Mouse (Mus musculus) heart, adult 11 months (tissue): ENCODE measurements at regions not wholly inside any gene's neighbourhood (a gene's known extent, or its start where the extent isn't known, plus 50 kb on each side); places are given as distances from the start of the nearest gene placed in this dataset.

Experiments used
- DNase-seq: peaks from one replicate; pipeline ENCODE4 v3.0.0; 2022

GRCm38 (mm10) chr4:69677315-69677714, 723.1 kb upstream of the Brinp1 start:
- no peak for DNase-seq

GRCm38 (mm10) chr4:69673456-69673855, 719.3 kb upstream of the Brinp1 start:
- DNase-seq: no peak

GRCm38 (mm10) chr4:69628908-69629307, 674.7 kb upstream of the Brinp1 start:
- DNase-seq: no peak

DNA sequence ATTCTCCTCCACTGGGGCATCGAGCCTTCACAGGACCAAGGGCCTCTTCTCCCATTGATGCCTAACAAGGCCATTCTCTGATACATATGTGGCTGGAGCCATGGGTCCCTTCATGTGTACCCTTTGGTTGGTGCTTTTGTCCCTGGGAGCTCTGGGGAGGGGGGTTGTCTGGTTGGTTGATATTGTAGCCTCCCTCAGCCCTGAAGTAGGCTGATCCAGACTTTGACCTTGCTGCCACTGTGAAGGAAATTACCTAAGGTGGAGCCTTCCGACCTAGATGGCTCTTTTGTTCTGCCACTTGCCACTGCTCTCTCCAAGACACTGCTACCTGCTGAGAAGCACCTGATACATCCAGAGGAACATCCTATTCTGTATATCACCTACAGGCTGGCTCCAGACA, 672.2 kb upstream of the Brinp1 start:
- DNase-seq: peak; percentile 75

GRCm38 (mm10) chr4:69625831-69626230, 671.6 kb upstream of the Brinp1 start:
- no peak for DNase-seq

DNA sequence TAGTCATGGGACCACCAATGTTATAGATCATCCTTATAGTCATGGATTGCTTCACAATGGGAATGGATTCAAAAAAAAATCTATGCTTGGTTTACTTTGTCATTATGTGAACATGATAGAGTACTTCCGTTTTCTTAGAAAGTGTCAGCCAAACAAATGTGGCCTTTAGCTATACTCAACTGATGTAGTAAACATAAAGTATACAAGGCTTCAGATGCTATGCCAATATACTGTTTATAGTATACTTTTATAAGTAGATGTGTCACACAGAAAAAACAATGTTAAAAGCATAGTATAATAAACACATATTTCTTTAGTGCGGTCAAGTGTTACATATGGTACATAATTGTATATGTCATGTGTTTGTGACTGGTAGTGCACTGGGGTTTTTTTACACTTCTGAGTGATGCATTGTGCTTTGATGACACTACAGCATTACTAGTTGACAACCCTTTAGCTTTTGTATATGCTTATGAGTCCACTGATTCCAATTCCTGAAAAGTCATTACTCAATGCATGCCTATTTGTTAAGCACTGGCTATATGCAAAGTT, 666.9 kb upstream of the Brinp1 start:
- no peak for DNase-seq

DNA sequence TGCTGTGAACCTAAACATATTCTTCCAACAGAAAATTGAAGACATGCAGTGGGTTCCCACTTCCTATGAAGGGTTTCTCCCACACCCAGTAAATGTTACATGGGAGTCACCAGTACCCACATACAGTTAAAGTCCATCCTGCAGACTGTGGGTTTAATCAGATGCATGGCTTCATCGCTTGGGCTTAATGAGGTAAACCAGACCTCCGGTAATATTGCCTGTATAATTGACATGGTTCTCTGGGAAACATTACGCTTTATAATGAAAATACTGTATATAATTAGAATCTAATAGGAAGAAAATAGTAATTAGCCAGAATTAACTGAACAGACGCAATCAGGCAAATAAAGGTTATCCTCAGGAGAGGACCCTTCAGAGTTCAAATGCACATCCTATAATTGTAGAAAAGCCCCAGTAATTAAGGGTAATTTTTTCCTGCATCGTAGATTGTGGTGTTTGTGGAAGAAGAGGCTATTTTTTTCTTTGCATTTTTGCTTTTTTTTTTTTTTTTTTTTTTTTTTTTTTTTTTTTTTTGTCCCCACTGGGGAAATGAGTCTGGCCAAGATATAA, 664.0 kb upstream of the Brinp1 start:
- no peak for DNase-seq

DNA sequence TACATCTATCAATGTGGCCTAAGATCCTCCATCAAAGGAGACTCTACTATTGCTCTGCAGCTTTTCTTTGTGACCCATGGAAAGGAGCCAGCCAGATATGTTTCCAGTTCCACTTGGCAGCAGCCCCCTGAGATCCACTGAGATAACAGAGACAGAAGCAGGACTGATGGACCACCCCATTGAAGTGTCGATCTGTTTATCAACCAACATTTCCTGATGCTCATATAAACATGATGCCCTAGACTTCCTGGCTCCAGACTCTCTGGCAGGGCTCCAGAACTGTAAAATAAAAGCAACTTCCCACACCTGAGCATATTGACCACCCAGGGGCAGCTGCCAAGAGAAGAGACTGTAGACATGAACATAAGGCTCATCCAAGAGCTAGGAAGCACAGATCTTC, 660.7 kb upstream of the Brinp1 start:
- DNase-seq: no peak

- no peak for DNase-seq
Observed at GRCm38 (mm10) chr4:69611681-69612300, 657.6 kb upstream of the Brinp1 start.

DNA sequence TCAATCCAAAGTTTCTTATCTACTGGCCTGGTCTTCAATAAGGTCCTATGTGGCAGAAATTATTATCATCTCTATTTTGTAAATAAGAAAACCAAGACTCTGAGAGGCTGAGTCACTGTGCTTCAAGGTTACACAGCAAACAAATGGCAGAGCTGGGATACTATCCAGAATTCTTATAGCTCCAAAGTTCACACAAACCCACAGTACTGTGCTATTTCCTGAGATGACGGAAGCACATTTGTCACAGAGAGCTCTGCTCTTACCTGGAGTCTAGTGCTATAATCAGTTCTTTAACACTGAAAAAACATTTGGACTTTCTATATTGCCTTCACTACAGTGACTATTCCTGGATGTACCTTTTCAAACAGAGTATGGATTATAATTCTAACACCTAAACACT, 654.7 kb upstream of the Brinp1 start:
- DNase-seq: no peak

GRCm38 (mm10) chr4:69596992-69597541, 642.9 kb upstream of the Brinp1 start:
- DNase-seq: no peak

- DNase-seq: no peak
Observed at GRCm38 (mm10) chr4:69594022-69594421, 639.8 kb upstream of the Brinp1 start.

DNA sequence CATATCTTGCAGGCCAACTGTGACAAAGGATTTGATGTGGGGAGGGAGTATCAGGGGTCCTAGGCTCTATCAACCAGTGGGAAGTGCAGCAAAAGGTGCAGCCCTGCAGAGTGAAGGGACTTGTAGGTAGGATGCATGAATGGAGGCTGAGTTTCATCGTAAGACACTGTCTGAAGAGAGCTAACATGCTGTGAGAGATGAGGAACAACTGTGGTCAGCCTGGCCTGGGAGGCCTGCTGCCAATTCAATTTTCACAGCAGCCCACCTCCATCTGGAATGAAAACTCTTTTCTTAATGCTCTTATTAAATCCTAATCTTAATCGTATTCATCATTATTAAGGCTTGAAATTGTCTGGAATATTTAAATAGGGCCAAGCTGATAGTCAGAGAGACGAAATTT, 622.1 kb upstream of the Brinp1 start:
- no peak for DNase-seq

- no peak for DNase-seq
Observed at GRCm38 (mm10) chr4:69548104-69548503, 593.9 kb upstream of the Brinp1 start.

DNA sequence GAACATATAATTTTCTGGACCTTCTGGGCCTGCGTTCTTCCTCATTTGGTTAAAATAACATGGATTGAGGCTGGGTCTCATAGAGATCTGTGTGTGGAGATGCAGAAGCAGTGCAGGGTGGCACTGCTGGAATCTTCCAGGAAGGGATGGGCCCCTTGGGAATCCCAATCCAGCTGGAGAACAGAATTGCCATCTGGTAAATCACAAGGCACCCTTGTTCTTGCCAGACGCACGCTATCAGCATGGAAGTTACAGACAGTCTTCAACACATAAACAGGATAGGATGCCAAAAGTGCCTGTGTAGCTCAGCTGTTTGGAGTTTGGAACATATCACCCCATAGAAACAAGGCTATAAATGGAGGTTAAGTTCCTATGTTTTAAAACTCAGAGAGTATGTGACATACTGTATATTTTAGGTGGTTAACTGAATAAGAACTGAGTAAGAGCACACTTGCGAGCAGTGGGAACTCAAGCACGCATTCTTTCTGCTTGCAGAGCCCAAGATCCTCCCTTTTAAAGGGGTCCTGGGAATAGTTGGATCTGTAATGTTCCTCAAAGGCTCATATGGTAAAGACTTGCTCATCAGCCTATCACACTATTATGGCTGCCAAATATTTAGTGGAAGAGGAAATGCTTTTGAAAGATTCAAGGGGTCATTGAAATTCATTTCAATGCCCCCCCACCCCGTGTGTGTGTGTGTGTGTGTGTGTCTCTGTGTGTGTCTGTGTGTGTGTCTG, 584.1 kb upstream of the Brinp1 start:
- DNase-seq: peak; percentile 90

DNA sequence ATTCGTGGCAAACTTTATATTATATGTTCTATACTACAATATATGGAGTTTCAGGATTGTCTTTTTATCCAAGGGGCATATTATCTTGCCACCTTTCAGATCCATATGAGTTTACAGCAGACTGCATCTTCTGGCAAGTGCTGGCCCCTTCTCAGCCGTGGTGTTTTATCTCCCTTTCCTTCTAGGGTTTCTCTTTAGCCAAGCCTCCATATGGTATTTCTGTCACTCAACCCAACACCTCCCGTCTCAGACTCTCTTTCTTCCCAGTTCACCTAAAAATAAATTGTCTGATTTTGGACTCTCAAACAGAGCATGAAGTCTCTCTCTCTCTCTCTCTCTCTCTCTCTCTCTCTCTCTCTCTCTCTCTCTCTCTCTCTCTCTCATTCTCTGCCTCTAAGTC, 578.9 kb upstream of the Brinp1 start:
- no peak for DNase-seq

DNA sequence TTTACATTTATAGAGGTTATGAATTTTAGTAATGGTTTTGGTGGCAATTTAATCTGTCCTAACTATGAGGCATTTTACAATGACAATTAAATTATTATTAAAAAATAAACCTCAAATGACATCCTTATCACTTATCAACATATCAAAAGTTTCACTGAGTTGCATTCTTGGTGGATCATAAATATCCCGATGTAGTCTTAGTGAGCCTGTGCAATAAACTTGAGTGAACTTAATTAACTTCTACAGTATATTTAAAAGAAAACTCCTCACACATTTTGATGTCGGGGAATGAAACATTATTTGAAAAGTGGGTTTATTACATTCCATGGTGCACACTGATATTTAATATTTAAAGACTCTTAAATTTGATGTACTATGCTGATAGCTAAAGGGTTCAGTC, 568.9 kb upstream of the Brinp1 start:
- DNase-seq: no peak

GRCm38 (mm10) chr4:69508281-69508680, 554.1 kb upstream of the Brinp1 start:
- DNase-seq: no peak

DNA sequence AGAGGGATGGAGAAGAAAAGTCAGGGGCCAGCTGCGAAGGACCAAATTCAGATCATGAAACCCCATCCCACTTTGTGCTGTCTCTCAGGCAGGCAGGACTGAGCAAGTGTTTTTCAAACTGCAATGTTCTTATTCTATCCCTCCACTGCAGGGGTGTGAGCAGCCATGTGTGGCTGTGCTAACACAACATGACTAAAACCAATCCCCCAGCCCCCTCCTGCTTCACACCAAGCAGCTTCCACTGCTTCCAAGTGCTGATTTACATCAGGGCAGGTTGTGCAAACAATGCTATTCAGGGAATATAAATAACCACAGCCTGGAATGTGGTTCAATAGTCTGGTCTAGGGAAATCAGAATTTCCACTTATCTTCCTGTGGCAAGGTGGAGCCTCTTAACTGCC, 517.0 kb upstream of the Brinp1 start:
- no peak for DNase-seq

DNA sequence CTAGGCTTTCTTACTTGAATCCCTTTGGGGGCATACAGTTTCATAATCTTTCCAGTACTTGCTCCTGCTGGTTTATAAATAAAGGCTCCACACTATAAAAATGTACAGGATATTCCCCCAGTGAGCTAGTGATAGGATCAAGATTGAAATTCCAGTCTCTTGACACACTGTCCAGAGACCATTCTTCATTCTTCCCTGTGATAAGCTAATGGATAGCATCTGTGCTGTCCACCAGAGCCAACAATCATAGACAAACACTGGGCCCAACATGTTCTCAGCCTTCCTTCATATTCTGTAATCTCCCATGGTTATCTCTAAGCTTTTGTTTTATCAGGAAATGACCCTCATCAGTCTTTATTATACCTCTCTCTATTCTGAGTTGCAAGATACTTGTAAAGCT, 505.8 kb upstream of the Brinp1 start:
- no peak for DNase-seq

DNA sequence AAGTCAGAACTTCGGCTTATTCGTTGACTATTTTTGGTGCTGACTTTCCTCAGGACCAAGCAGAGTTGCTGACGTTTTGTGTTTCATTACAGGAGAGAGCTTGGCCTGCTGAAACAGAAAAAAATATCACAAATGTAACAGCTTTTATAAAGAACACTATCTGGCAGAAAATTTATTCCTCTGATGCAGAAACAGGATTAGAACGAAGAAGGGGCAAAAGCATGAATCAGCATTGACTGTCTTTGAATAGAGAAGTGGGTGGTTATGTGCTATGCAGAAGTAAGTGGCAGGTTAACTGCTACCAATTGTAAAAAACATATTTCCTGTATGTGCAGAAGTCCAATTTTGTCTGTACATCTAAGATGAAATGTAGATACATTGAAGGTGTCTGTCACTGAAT, 502.2 kb upstream of the Brinp1 start:
- no peak for DNase-seq

GRCm38 (mm10) chr4:69446161-69446560, 492.0 kb upstream of the Brinp1 start:
- peak; percentile 76 for DNase-seq

GRCm38 (mm10) chr4:69443956-69444355, 489.8 kb upstream of the Brinp1 start:
- DNase-seq: no peak

DNA sequence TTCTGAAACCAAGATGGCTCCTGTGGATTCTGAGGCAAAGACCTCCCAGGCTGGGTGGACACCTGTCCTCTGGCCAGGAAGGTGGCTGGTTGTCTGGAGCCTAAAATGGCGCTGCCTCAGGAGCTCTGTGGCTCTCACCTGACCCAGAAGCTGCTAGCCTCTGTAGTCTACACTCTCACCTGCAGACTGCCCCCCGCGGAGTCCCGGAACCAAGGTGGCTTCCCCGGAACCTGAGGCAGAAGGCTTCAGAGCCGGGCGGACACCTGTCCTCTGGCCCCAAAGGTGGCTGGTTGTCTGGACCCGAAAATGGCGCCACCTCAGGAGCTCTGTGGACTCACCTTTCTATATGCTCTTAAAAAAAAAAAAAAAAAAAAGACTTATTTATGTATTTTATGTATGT, 481.2 kb upstream of the Brinp1 start:
- DNase-seq: peak; percentile 84
